Mouse (Mus musculus) splenic B cell, adult 2 months (primary cell): ENCODE results near the gene Dgkh.
"Not testable (repeated sequence)": the region's sequence is repeated elsewhere in the genome, so short reads cannot be mapped to it uniquely, and the experiment has no call there.

Experiments
- DNase-seq: peaks from one replicate; pipeline ENCODE4 v3.0.0-alpha.2; 2011; ENCODE audit warnings: low read depth, low spot score
- H3K27me3 ChIP-seq: 2 replicates; pipeline ENCODE4 v1.6.1; 2012; ENCODE audit warnings: mild to moderate bottlenecking, low read length, moderate library complexity, mixed read lengths; ENCODE audit not compliant: control insufficient read depth, poor library complexity, insufficient read depth, severe bottlenecking
- H3K36me3 ChIP-seq: 2 replicates; pipeline ENCODE4 v1.6.1; 2012; ENCODE audit warnings: mild to moderate bottlenecking, low read length, moderate library complexity, mixed read lengths; ENCODE audit not compliant: control insufficient read depth, poor library complexity, insufficient read depth, severe bottlenecking

Gene Dgkh

DNA sequence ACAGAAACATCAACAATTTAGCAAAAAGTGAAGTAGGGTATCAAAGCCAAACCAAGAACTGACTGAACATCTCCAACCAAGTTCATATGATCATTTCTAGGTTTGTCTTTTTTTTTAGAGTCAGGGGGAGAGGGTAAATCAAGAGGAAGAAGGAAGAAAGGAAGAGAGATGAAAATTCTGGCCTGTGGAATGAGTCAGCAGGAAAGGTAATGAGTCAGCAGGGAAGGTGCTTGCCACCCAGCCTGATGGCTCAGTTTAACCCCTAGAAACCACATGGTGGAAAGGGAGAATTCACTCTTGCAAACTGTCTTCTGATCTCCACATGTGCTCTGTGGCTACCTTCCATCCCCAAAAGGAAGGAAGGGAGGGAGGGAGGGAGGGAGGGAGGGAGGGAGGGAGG is 149.4 kb downstream of the Dgkh start:
- DNase-seq, result no peak
- no peaks in the 10 kb centered on the region for H3K36me3 ChIP-seq
- no peaks in the 10 kb centered on the region for H3K27me3 ChIP-seq

DNA sequence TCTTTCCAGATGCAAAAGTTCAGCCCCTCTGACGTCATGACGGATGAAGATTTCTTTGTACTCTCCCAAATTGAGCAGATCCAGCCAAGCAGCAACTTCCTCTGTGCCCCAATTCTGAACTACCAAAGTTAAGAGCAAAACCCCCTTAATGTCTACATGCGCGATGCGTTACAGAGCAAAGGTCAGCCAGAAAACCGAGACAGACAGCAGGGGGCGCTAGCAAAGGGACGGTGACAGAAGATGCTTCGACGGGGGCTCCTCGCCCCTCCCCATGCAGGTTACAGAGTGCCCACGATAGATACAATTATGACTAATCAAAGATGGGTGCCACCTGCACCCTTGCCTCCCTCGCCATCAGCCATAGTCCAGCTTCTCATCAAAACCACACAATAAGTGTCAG is 156.7 kb downstream of the Dgkh start:
- Histone ChIP-seq H3K36me3 (no peaks in the 10 kb centered on the region), H3K27me3 (no peaks in the 10 kb centered on the region)
- DNase-seq, result no peak

DNA sequence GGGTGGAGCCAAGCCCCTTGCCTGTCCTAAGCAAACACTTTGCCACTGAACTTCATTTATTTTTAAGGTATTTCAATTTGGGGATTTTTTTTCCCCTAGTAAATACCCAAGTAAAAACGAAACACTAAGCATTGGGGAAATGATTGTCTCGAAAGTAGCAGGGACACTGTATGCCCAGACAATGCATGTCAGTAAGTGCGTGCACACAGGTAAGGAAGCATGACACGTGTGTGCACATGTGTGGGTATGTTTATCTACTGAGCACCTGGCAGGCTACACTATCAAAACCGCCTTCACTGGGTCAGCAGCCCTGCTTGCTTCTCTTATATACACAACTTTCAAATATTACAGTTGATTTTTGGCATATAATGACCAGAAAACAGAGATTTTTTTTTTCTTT is 164.2 kb downstream of the Dgkh start:
- DNase-seq, result no peak
- H3K36me3 ChIP-seq, result no peaks in the 10 kb centered on the region; the same call in 1 of the 2 replicates
- no peaks in the 10 kb centered on the region for H3K27me3 ChIP-seq

DNA sequence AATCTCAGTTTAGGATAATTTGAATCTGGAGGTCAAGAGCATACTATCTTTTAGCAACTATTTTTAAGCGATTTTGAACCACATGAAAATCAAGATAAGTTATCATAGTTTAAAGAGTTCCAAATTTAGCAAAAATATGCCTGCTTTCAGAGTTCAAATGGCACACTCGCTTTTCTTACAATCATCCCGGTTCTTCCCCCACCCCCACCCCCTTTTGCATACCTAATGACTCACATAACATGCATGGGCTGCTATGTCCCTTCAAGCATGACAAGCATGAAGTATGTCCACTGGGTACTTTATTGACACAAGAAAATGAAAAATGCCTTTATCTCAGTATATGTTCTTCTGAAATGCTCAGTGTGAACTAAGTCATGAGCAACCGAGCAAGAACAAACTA is 166.1 kb downstream of the Dgkh start:
- no peaks in the 10 kb centered on the region for H3K27me3 ChIP-seq
- DNase-seq, result peak; percentile 36
- no peaks in the 10 kb centered on the region; the same call in 1 of the 2 replicates for H3K36me3 ChIP-seq

DNA sequence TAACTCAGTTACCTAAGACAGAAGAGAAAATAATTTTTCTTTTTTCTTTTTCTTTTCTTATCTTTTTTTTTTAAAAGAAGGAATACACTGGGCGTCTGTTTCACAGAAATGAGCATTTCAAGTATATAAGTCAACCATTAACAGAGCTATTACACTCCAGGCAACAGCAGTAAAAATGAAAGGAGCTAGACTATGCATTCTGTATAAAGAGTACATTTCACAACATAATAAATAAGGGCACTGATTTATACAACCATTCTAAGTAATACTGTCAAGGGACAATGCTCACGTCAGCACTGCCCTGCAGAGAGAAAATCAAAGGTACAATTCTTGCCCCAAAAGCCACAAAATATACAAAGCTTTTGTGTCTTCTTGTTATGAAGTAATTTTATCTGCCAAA is 168.3 kb downstream of the Dgkh start:
- DNase-seq, result no peak
- H3K36me3 ChIP-seq, result no peaks in the 10 kb centered on the region; the same call in 1 of the 2 replicates
- H3K27me3 ChIP-seq, result no peaks in the 10 kb centered on the region

DNA sequence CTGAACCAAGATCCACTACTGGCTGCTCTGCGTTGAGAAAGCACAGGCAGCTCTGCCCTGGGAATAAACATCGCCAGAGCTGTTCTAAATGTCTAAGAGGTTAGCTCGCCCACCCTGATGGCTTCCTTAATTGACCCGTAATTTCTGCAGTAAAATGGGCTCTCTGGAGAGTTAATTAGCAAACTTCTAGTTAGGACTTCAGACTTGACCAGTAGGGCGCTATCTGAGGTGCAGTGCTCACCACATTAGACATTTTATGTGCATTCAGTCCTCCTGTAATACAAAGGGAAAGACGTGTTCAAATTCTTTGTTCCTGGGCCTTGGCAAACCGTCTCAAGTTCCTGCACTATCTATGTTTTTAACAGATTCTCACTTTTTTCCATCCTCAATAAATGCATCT is 169.4 kb downstream of the Dgkh start:
- no peak for DNase-seq
- H3K36me3 ChIP-seq, result no peaks in the 10 kb centered on the region; the same call in 1 of the 2 replicates
- no peaks in the 10 kb centered on the region for H3K27me3 ChIP-seq

DNA sequence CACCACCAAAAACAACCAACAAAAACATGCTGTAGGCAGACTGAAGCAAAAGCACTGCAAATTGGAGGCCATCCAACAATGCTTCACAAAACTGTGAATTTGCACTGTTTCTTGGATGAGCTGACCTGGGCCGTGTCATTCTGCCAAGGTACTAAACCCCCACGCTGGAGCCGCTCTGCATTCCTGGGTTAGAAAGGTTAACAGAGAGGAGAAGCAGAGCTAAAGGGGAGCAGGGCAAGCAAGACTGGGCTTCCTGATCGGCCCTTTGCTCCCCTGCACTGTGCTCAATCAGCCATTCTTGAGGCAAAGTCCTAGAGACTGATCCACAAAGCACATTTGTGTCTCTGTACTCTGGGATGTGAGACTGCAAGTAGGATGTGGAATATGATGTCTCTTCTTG is 170.5 kb downstream of the Dgkh start:
- Histone ChIP-seq H3K36me3 (no peaks in the 10 kb centered on the region; the same call in 1 of the 2 replicates), H3K27me3 (no peaks in the 10 kb centered on the region)
- no peak for DNase-seq

DNA sequence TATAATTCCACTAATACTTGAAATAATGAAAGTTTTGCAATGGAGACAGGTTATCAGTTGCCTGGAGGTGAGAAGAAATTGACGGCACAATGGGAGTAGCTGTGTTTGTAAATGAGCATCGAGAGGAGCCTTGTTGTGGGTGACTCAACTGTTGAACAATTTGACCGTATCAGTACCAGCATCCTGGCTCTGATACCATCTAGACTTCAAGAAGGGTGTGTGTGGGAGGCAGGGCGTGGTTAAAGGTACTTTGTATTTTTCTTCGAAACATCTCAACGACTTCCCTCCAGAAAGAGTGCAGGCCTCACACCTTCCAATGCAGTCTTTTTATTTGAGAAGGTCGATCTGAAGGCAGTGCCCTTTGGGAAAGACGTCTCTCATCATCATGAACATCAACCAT is 173.5 kb downstream of the Dgkh start:
- Histone ChIP-seq H3K27me3 (no peaks in the 10 kb centered on the region), H3K36me3 (no peaks in the 10 kb centered on the region)
- no peak for DNase-seq

DNA sequence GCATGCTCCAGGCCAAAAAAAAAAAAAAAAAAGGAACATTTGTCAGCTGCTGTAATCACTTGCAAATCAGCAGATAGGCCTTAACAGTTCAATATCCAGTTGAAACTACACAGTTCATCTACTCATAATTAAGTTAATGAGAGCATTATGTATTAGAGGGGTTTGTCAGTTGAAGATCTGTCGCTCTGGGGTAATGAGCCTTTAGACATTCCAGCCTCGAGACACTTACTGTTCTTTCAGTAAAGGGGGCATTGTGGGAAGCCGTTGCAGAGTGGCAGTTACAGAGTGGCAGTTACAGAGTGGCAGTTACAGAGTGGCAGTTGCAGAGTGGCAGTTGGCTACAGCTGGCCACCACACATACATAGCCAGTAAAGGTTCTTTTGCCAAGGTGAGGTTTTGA is 177.7 kb downstream of the Dgkh start:
- H3K36me3 ChIP-seq, DNase-seq, H3K27me3 ChIP-seq: not testable (repeated sequence)

DNA sequence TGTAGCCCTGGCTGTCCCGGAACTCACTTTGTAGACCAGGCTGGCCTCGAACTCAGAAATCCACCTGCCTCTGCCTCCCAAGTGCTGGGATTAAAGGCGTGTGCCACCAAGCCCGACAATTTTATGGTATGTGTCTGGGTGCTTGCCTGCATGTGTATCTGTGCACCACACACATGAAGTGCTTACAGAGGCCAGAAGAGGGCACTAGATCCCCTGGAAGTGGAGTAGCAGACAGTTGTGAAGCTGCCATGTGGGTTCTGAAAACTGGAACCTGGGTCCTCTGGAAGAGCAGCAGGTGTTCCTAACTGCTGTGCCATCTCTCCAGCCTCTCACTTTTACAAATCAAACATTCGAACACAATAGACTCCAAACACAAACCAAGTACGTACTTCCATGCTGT is 178.9 kb downstream of the Dgkh start:
- DNase-seq, result no peak
- no peaks in the 10 kb centered on the region for H3K36me3 ChIP-seq
- H3K27me3 ChIP-seq, result no peaks in the 10 kb centered on the region

DNA sequence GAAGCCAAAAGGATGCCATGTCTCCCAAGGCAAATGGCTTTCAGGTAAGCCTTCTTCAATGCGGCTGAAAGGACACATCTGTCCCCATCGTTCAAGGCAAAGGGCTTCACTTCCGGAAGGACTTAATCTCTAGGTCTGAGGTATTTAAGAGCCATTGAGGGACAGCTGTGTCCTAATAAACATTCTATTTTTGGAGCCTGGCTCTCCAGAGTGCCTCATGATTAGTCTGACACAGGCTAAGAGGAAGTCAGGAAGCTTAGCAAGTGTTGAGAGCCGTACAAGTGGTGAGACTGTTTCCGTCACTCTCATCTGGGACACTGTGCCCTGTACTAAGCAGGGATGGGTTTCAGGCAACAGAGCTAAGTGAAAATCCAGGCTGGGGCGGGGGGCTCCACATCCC is 183.8 kb downstream of the Dgkh start:
- no peaks in the 10 kb centered on the region for H3K36me3 ChIP-seq
- DNase-seq, result no peak
- H3K27me3 ChIP-seq, result no peaks in the 10 kb centered on the region

DNA sequence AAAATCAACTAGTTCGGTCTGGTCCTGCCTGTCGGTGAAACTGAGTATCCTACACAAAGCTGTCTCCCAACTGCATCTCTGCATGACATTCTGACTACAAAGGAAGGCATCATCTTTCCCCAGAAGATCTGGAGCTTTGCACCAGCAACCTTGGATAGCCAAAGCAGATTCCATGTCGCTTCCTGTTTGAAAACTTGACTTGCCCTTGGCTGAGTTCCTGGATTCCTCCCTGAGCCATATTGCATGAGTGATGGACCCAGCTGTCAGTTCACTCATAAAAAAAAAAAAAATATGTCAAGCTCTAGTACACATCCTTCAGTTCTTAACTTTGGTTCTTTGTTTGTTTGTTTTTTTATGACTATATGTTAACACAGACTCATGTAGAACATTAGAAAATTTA is 191.3 kb downstream of the Dgkh start:
- no peak for DNase-seq
- Histone ChIP-seq H3K27me3 (no peaks in the 10 kb centered on the region), H3K36me3 (no peaks in the 10 kb centered on the region)

DNA sequence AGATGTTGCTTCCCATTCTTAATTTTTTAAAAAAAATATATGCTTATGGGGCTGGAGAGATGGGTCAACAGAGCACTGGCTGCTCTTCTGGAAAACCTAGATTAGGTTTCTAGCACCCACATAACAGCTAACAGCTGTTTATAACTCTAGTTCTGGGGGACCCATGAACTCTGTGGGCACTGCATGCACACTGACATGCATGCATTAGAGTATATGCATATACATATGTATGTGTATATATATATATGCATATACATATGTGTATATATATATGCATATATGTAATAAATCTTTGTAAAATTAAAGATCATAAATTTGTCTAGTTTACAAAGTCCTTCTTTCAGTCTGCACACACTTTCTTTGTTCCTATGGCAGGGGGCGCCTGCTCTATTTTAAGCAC is 192.8 kb downstream of the Dgkh start:
- no peak for DNase-seq
- Histone ChIP-seq H3K27me3 (no peaks in the 10 kb centered on the region), H3K36me3 (no peaks in the 10 kb centered on the region)

DNA sequence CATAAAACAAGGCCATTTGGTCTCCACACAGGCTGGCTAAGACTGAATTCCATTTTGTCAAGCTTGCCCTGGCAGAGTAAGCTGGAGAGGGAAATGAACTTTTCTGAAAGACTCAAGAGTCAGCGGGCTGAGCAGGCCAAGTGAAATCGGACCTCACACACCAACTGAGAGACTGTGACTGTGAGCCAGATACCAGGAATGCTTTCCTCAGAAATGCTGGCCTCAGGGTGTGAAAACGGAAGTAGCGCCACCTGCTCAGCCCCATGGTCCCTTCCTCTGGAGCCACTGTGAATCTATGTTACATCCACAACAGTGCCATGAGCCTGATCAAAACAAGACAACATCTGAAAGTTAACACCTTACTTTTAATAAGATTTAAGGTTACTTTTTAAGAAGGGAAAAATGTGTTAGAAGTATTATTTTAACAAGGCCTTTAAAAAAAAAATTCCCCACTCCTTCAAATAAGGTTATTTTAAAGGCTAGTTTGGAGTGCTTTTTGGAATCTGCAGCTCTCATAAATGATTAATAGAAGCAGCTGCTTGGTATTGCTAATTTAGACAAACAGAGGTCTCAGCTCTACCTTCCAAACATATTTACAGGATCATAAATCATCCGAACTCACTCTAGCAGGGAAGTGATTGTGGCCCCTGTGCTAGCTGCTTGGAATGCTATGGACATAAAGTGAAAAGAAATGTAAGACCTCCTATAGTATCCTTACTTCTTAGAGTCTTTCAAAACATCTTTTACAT is 193.8 kb downstream of the Dgkh start:
- no peak for DNase-seq
- H3K27me3 ChIP-seq, result no peaks in the 10 kb centered on the region
- no peaks in the 10 kb centered on the region for H3K36me3 ChIP-seq

DNA sequence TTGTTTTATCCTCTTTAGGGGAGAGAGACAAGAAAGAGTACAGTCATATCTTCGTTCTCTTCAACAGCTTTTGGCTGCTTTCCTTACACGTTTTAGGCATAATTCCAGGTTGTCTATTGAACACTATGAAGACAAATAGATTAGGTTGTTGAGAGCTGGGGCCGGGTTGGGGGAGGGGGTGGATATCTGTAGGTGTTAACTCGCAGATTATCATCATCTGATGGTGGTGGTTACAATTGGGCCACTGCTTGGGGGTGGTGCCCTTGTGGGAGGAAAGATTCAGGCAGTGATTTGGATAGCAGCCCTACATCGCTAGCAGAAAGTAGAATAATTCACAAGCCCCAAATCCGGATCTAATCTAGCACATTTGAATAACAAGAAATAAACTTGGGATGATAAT is 195.0 kb downstream of the Dgkh start:
- no peak for DNase-seq
- no peaks in the 10 kb centered on the region for H3K36me3 ChIP-seq

More for the DNA sequence above, 195.0 kb downstream of the Dgkh start:
- no peaks in the 10 kb centered on the region for H3K27me3 ChIP-seq
